Mouse (Mus musculus) heart, embryonic 16.5 days (tissue): ENCODE measurements at regions not wholly inside any gene's neighbourhood (a gene's known extent, or its start where the extent isn't known, plus 50 kb on each side); places are given as distances from the start of the nearest gene placed in this dataset.

Source experiments
- ATAC-seq: fragments of 200-750 bp; cut with Nextera tagmentation; replicated peaks from 2 replicates; pipeline ENCODE4 v1.8.0; 2017; ENCODE audit warnings: moderate number of reproducible peaks; ENCODE audit not compliant: insufficient read depth, low FRiP score; ENCODE audit errors: extremely low read depth
- H3K27ac ChIP-seq: fragments of 300-500 bp; sonication (generic); 2 replicates; pipeline ENCODE4 v1.5.1; 2014; ENCODE audit warnings: mild to moderate bottlenecking, low read length, control low read depth, moderate library complexity
- H3K27me3 ChIP-seq: fragments of 300-500 bp; sonication (generic); 2 replicates; pipeline ENCODE4 v1.6.1; 2014; ENCODE audit warnings: low read length, mixed read lengths; ENCODE audit not compliant: control insufficient read depth, insufficient read depth
- H3K36me3 ChIP-seq: fragments of 300-500 bp; sonication (generic); 2 replicates; pipeline ENCODE4 v1.6.1; 2014; ENCODE audit not compliant: control insufficient read depth, insufficient read depth
- H3K4me1 ChIP-seq: fragments of 300-500 bp; sonication (generic); 2 replicates; pipeline ENCODE4 v1.6.1; 2014; ENCODE audit warnings: low read length, mixed read lengths; ENCODE audit not compliant: control insufficient read depth, insufficient read depth
- H3K4me2 ChIP-seq: fragments of 300-500 bp; sonication (generic); 2 replicates; pipeline ENCODE4 v1.6.1; 2014; ENCODE audit warnings: low read depth, mild to moderate bottlenecking, control low read depth, low read length
- H3K4me3 ChIP-seq: fragments of 300-500 bp; sonication (generic); 2 replicates; pipeline ENCODE4 v1.5.1; 2014; ENCODE audit warnings: mild to moderate bottlenecking, control low read depth, low read length
- H3K9ac ChIP-seq: fragments of 300-500 bp; sonication (generic); 2 replicates; pipeline ENCODE4 v1.6.1; 2014; ENCODE audit warnings: low read length, control low read depth
- H3K9me3 ChIP-seq: fragments of 300-500 bp; sonication (generic); replicated peaks from 2 replicates; pipeline ENCODE4 v1.6.1; 2016; ENCODE audit warnings: low read length; ENCODE audit not compliant: control insufficient read depth
- WGBS: fragments of 180-500 bp; shearing (Covaris S2); extraction: QIAGEN DNeasy Blood & Tissue Kit; methylation state at CpG from one replicate; pipeline ENCODE4 v1.1.7; 2014; 5-methylcytosine and 5-hydroxymethylcytosine counted together

- H3K27me3 ChIP-seq, result no peaks in the 10 kb centered on the region
- no peaks in the 10 kb centered on the region for H3K4me1 ChIP-seq
- H3K4me2 ChIP-seq, result no peak overlapping the region
- no peaks in the 10 kb centered on the region for H3K9me3 ChIP-seq
- WGBS, result 71% methylated on average over 8 of the region's 8 CpGs
- ATAC-seq, result no peak
- no peaks in the 10 kb centered on the region for H3K36me3 ChIP-seq
- no peak overlapping the region for H3K9ac ChIP-seq
- H3K4me3 ChIP-seq, result no peak overlapping the region
- H3K27ac ChIP-seq, result no peak overlapping the region
These were observed 226.6 kb downstream of the Irx1 start for GRCm38 (mm10) chr13:71736821-71737345.

- H3K4me2 ChIP-seq, result no peak overlapping the region
- H3K36me3 ChIP-seq, result no peaks in the 10 kb centered on the region
- no peak overlapping the region for H3K4me3 ChIP-seq
- no peaks in the 10 kb centered on the region for H3K27me3 ChIP-seq
- H3K27ac ChIP-seq, result no peak overlapping the region
- H3K9ac ChIP-seq, result no peak overlapping the region
- H3K9me3 ChIP-seq, result no peaks in the 10 kb centered on the region
- no peak for ATAC-seq
- H3K4me1 ChIP-seq, result no peaks in the 10 kb centered on the region
- 44% methylated on average over 12 of the region's 12 CpGs for WGBS
These were observed 229.3 kb downstream of the Irx1 start for GRCm38 (mm10) chr13:71734261-71734660.

DNA sequence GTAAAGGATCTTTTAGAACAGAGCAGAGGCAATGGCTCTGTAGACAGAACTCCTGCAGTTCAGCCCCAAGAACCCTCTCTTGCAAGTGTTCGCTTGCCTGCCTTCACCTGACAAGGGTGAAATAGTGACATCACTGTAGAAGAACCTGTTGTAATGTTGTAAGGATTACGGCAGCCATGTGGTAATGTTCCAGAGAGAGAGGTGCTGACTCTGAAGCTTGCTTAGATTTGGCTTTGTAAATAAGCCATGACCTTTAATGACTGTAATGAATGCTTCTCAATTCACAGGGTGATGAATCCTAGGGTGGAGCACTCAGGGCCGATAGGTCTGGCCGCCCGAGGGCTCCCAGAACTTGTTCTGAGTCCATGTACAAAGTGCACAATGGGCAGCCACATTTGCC lies 230.2 kb downstream of the Irx1 start:
- Histone ChIP-seq H3K4me3 (no peak overlapping the region), H3K27ac (no peak overlapping the region), H3K4me2 (no peak overlapping the region), H3K9ac (no peak overlapping the region), H3K36me3 (no peaks in the 10 kb centered on the region), H3K27me3 (no peaks in the 10 kb centered on the region), H3K4me1 (no peaks in the 10 kb centered on the region), H3K9me3 (no peaks in the 10 kb centered on the region)
- 87% methylated on average over 5 of the region's 5 CpGs for WGBS
- no peak for ATAC-seq

GRCm38 (mm10) chr13:71732903-71733302 lies 230.6 kb downstream of the Irx1 start:
- Histone ChIP-seq H3K27me3 (no peaks in the 10 kb centered on the region), H3K4me2 (no peak overlapping the region), H3K36me3 (no peaks in the 10 kb centered on the region), H3K4me1 (no peaks in the 10 kb centered on the region), H3K9me3 (no peaks in the 10 kb centered on the region), H3K27ac (no peak overlapping the region), H3K9ac (no peak overlapping the region), H3K4me3 (no peak overlapping the region)
- ATAC-seq, result no peak
- WGBS, result 61% methylated on average over 1 of the region's 1 CpGs

- Histone ChIP-seq H3K27ac (no peak overlapping the region), H3K4me2 (no peak overlapping the region), H3K27me3 (no peaks in the 10 kb centered on the region), H3K36me3 (no peaks in the 10 kb centered on the region), H3K9me3 (no peaks in the 10 kb centered on the region), H3K4me1 (no peaks in the 10 kb centered on the region), H3K9ac (no peak overlapping the region), H3K4me3 (no peak overlapping the region)
- 35% methylated on average over 20 of the region's 20 CpGs for WGBS
- no peak for ATAC-seq
These were observed 273.3 kb downstream of the Irx1 start for GRCm38 (mm10) chr13:71690069-71690817.

DNA sequence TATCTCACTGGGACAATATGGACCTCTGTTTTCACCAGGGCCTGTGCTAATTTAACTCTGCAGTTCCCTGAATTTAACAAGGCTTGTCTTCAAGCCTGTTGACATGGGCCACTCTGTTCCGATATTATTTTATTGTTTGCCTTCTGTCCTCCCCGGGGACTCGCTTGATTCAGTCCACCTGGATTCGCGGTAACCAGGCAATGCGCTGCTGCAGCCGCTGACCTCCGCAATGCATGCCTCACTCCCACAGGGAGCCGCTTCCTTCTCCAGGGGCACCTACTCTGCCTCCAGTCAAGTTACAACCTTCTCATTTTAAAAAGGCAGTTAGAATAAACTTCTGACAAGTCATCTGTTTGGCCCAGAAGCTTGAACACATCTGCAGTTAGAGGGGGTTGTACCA lies 274.3 kb downstream of the Irx1 start:
- no peak overlapping the region for H3K4me2 ChIP-seq
- no peaks in the 10 kb centered on the region for H3K4me1 ChIP-seq
- no peak overlapping the region for H3K4me3 ChIP-seq
- H3K27ac ChIP-seq, result no peak overlapping the region
- no peak for ATAC-seq
- H3K9me3 ChIP-seq, result no peaks in the 10 kb centered on the region
- no peaks in the 10 kb centered on the region for H3K36me3 ChIP-seq
- 49% methylated on average over 9 of the region's 9 CpGs for WGBS
- H3K9ac ChIP-seq, result no peak overlapping the region
- no peaks in the 10 kb centered on the region for H3K27me3 ChIP-seq

- 73% methylated on average over 10 of the region's 10 CpGs for WGBS
- Histone ChIP-seq H3K27ac (no peak overlapping the region), H3K4me1 (no peaks in the 10 kb centered on the region), H3K9me3 (no peaks in the 10 kb centered on the region), H3K4me3 (no peak overlapping the region), H3K9ac (no peak overlapping the region), H3K4me2 (no peak overlapping the region), H3K27me3 (no peaks in the 10 kb centered on the region), H3K36me3 (no peaks in the 10 kb centered on the region)
- no peak for ATAC-seq
These were observed 287.4 kb downstream of the Irx1 start for GRCm38 (mm10) chr13:71676081-71676624.

DNA sequence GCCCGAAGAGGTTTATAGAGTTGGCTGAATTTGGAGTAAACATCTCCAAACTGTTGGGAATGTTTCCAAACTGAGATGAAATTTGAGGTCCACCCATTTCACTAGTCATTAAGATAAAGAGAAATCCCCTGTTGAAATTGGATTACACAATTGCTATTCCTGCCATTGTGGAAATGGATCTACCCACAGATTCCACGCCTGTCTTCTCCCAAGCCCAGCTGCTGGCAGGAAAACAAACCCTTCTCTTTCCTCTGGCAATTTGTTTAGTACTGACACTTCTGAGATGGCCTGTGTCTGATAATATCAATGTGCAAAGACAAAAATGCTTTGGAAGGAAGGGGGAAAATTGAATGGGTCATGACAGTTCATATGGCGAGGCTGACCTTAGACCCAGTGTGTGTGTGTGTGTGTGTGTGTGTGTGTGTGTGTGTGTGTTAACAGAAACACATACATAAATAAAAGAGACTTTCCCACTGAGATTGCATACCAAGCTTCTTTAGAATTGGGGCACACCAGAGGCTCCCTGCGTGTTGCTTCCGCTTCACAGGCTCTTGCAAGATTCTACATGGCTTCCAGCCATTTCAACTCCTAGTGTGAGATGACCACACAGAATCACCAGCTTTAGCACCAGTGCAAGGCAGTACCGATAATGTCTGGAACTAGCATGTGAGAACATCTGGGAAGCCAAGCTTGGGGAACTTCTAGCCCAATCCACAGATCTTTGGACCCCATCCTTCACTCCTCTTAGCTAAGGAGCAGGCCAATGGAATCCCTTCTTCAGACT lies 293.4 kb downstream of the Irx1 start:
- no peak overlapping the region for H3K27ac ChIP-seq
- H3K4me2 ChIP-seq, result no peak overlapping the region
- no peak for ATAC-seq
- no peaks in the 10 kb centered on the region for H3K4me1 ChIP-seq
- 72% methylated on average over 6 of the region's 6 CpGs for WGBS
- no peak overlapping the region for H3K9ac ChIP-seq
- no peaks in the 10 kb centered on the region for H3K27me3 ChIP-seq
- H3K4me3 ChIP-seq, result no peak overlapping the region
- no peaks in the 10 kb centered on the region for H3K9me3 ChIP-seq
- no peaks in the 10 kb centered on the region for H3K36me3 ChIP-seq

GRCm38 (mm10) chr13:71668256-71668655 lies 295.3 kb downstream of the Irx1 start:
- Histone ChIP-seq H3K9me3 (no peaks in the 10 kb centered on the region), H3K4me1 (no peaks in the 10 kb centered on the region), H3K4me3 (no peak overlapping the region), H3K36me3 (no peaks in the 10 kb centered on the region), H3K9ac (no peak overlapping the region), H3K27ac (no peak overlapping the region), H3K4me2 (no peak overlapping the region), H3K27me3 (no peaks in the 10 kb centered on the region)
- 53% methylated on average over 2 of the region's 2 CpGs for WGBS
- no peak for ATAC-seq
